Comparison of ENCODE assay signal across 10 mouse cellular contexts in the genomic region with DNA sequence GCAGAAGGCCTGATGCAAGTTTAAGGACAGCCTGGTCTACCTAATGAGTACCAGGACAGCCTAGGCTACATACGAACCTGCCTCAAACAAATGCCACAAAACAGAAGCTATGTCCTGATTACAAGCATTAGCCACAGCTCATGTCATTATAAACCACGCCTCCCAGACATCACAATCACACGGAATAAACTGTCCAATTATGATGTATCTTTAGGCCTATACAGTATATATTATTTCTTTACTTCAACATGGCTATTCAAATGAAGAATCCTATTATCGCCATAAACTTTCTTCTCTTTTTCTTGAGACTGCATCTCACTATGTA.
"Had no signal": no experiment of that assay in that cellular context is flagged by ENCODE, and none has a peak within 500 bp of the region (broad histone marks: within the 10 kb centered on the region; RNA-seq: fewer than 3 reads in every experiment).

No protein-coding gene starts in this region.

- H3K4me3 ChIP-seq: limb, embryonic 15.5 days; liver, embryonic 12.5 days; midbrain, embryonic 15.5 days; neural tube, embryonic 13.5 days had no signal

- H3K27me3 ChIP-seq: limb, embryonic 15.5 days; liver, embryonic 12.5 days; midbrain, embryonic 15.5 days; neural tube, embryonic 13.5 days had no signal

- H3K4me1 ChIP-seq: midbrain, embryonic 15.5 days had no signal

- DNase-seq: layer of hippocampus, adult 9-11 months; layer of hippocampus, postnatal 36 days; retina, postnatal 1 day; thymus, adult 2 months; thymus, postnatal 25 days had no signal

- H3K9ac ChIP-seq: limb, embryonic 15.5 days; liver, embryonic 12.5 days; lung, embryonic 14.5 days; midbrain, embryonic 15.5 days; neural tube, embryonic 13.5 days had no signal

- H3K27ac ChIP-seq: liver, embryonic 12.5 days; midbrain, embryonic 15.5 days; neural tube, embryonic 13.5 days had no signal
